Mouse (Mus musculus) liver, postnatal 0 days (tissue): Measurements from ENCODE around the gene Rmnd5a. TPM values are rescaled to one million over a fixed set of nuclear protein-coding genes. Genes with fewer than 3 reads are reported as not detected.

Experiments used
- ATAC-seq: fragments of 200-750 bp; cut with Nextera tagmentation; 2 replicates; pipeline ENCODE4 v1.8.0; 2017; ENCODE audit warnings: mild to moderate bottlenecking, moderate library complexity
- DNase-seq: peaks from one replicate; pipeline ENCODE4 v3.0.0-alpha.2; 2016
- H3K27ac ChIP-seq: fragments of 300-500 bp; sonication (generic); 2 replicates; pipeline ENCODE4 v1.5.1; 2014; ENCODE audit warnings: antibody characterized with exemption, moderate library complexity, mild to moderate bottlenecking, low read depth
- H3K27me3 ChIP-seq: fragments of 300-500 bp; sonication (generic); 2 replicates; pipeline ENCODE4 v1.6.1; 2014; ENCODE audit warnings: low read length, control low read depth, mixed read lengths; ENCODE audit not compliant: insufficient read depth
- H3K36me3 ChIP-seq: fragments of 300-500 bp; sonication (generic); replicated peaks from 2 replicates; pipeline ENCODE4 v1.6.1; 2014; ENCODE audit warnings: mild to moderate bottlenecking, control low read depth, low read length, moderate library complexity, mixed read lengths; ENCODE audit not compliant: insufficient read depth
- H3K4me1 ChIP-seq: fragments of 300-500 bp; sonication (generic); 2 replicates; pipeline ENCODE4 v1.6.1; 2014; ENCODE audit warnings: antibody characterized with exemption, mild to moderate bottlenecking, control low read depth; ENCODE audit not compliant: insufficient read depth
- H3K4me2 ChIP-seq: fragments of 300-500 bp; sonication (generic); 2 replicates; pipeline ENCODE4 v1.6.1; 2014; ENCODE audit warnings: low read depth, mild to moderate bottlenecking, low read length, moderate library complexity, mixed read lengths
- H3K4me3 ChIP-seq: fragments of 300-500 bp; sonication (generic); 2 replicates; pipeline ENCODE4 v1.5.1; 2014; ENCODE audit warnings: low read depth, low read length
- H3K9ac ChIP-seq: fragments of 300-500 bp; sonication (generic); replicated peaks from 2 replicates; pipeline ENCODE4 v1.6.1; 2014; ENCODE audit warnings: mild to moderate bottlenecking, moderate library complexity
- H3K9me3 ChIP-seq: fragments of 300-500 bp; sonication (generic); 2 replicates; pipeline ENCODE4 v1.6.1; 2016; ENCODE audit warnings: mild to moderate bottlenecking, control low read depth, low read length, mixed read lengths
- CTCF ChIP-seq: sonication (generic); IDR thresholded peaks from 2 replicates; pipeline ENCODE4 v1.5.1; 2016; ENCODE audit warnings: antibody characterized with exemption, low read depth
- EP300 ChIP-seq: IDR thresholded peaks from 2 replicates; pipeline ENCODE4 v1.6.1; 2016; ENCODE audit warnings: antibody characterized with exemption, low read depth, mild to moderate bottlenecking
- whole genome bisulfite sequencing: fragments of 180-500 bp; shearing (Covaris S2); extraction: QIAGEN DNeasy Blood & Tissue Kit; methylation state at CpG from one replicate; pipeline ENCODE4 v1.1.7; 2014; ENCODE audit not compliant: insufficient replicate concordance; 5-methylcytosine and 5-hydroxymethylcytosine counted together
- polyA plus RNA-seq: library from polyadenylated mRNA; unstranded; fragments of >200 nt; fragmentation: Nextera tagmentation; extraction: Ambion mirVana; gene quantifications from 2 replicates; pipeline ENCODE4 v1.2.1, GENCODE M21; 2015

Gene Rmnd5a
- 6.3 and 6.6 TPM in 2 replicates for polyA plus RNA-seq

DNA sequence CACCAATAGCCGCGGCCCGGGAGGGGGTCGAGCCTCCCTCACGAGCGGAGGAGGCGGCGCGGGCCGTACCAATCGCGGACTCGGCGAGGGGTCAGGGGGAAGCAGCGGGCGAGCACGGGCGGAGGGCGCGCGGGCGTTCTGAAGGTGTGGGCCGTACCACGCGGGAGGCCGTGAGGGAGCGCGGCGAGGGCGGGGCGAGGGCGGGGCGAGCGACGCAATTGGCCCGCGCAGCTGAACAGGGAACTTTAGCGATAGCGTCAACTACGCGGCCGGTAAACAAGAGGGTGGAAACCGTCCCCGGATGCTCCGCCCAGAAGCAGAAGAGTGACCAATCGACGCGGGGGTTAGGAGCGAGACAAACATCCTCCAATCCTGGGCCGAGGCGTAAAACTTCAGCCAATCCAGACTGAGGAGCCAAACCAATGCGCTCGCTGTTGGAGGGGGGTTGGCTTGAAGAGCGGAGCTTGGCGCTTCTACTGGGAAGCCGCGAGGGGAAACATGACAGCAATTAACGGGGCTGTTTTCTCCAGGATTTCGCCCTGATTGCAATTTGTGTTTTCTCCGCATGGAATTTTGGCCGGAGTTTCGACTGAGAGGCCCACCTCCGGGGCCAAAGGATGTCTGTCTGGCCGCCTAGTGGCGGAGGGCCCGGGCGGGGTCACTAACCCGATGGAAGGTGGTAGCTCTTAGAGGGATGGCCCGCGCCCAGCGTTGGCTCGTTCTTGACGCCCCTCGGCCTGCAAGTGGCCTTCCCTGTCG is at the start of gene Rmnd5a:
Gene Rmnd5a (minus strand): TSS at position 146 of the 759 bp plus-strand sequence.
- ATAC-seq (peak; percentile 94), DNase-seq (peak; percentile 99)
- Histone ChIP-seq H3K9ac (peak within 1 kb of the TSS; percentile 99), H3K27ac (peak within 1 kb of the TSS; percentile 99), H3K4me2 (peak within 1 kb of the TSS; percentile 86), H3K4me1 (peaks cover 27% of the 10 kb centered on the region), H3K9me3 (no peaks in the 10 kb centered on the region), H3K36me3 (no peaks in the 10 kb centered on the region), H3K4me3 (peak within 1 kb of the TSS; percentile 92), H3K27me3 (no peaks in the 10 kb centered on the region)
- TF ChIP-seq CTCF, result peak; percentile 78
- TF ChIP-seq EP300, result peak; percentile 64
- WGBS, result 2% methylated on average over 70 of the region's 75 CpGs

DNA sequence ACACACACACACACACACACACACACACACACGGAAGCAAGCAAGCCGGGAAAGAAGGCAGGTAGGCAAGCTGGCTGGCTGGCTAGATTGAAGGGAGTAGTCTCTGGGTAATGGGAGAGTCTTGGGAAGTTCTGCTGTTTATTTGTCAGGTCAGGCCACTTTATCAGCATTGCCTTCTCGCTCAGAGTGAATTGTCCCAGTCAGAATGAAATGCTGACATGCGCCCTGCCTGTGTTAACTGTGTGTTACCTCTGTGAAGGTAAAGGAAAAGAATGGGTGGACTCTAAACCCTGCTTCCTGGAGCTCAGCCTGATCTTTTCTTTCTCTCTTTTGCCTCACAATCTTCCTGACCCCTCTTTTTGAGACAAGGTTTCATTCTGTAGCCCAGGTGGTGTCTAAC is 47.5 kb upstream of the Rmnd5a start:
- 46% methylated on average over 4 of the region's 4 CpGs for WGBS
- H3K9me3 ChIP-seq, result no peaks in the 10 kb centered on the region
- DNase-seq, result no peak
- ATAC-seq, result peak; percentile 30; the same call in 1 of the 2 replicates
- no peak overlapping the region for H3K4me3 ChIP-seq
- H3K9ac ChIP-seq, result 0 out of 2 replicates have a peak overlapping the region, but pooled peaks have one; percentile 21
- H3K27me3 ChIP-seq, result no peaks in the 10 kb centered on the region
- peak overlapping the region; percentile 63 for H3K27ac ChIP-seq
- peak overlapping the region; percentile 51 for H3K4me2 ChIP-seq
- H3K4me1 ChIP-seq, result peaks cover 7% of the 10 kb centered on the region; the same call in 1 of the 2 replicates
- no peaks in the 10 kb centered on the region for H3K36me3 ChIP-seq
- TF ChIP-seq CTCF (no peak), EP300 (no peak)

DNA sequence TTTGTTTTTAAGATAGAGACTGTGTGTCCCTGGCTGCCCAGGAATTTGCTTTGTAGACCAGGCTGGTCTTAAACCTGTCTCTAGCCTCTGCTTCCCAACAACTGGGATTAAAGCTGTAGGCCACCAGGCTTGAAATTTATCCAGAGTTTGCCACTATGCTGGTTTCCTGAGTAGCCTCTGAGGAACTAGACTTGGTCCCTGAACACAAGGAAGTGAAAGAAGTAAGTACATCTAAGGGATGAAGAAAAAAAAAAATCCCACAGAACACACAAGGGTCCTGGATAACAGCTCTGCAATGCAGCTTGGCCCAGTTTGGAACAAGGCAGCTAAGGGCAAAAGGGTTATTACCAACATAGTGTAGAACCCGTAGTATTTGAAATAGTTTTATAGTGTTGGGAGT is 46.4 kb upstream of the Rmnd5a start:
- Histone ChIP-seq H3K4me3 (no peak overlapping the region), H3K4me1 (peaks cover 7% of the 10 kb centered on the region; the same call in 1 of the 2 replicates), H3K4me2 (no peak overlapping the region), H3K9ac (no peak overlapping the region), H3K9me3 (no peaks in the 10 kb centered on the region), H3K27me3 (no peaks in the 10 kb centered on the region), H3K36me3 (no peaks in the 10 kb centered on the region), H3K27ac (peak overlapping the region; percentile 63)
- ATAC-seq (no peak), DNase-seq (no peak)
- TF ChIP-seq EP300, result no peak
- no peak for TF ChIP-seq CTCF
- WGBS, result 70% methylated on average over 1 of the region's 1 CpGs

DNA sequence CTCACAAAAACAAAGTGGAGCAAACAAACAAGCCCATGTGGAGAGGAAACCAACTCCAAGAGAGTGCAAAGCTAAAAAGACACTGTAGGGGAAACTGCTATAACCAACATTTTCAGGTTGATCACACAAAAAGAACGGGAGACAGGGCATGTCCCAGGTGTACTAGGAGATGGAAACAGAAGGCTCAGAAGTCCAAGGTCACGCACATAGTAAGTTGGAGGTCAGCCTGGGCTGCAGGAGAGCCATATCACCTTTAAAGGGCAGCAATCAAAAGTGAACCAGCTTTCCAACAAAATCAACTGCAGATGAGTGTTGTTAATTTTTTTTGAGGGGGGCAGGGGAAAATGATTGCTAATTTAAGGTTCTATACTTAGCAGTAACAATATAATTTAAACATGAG is 45.8 kb upstream of the Rmnd5a start:
- H3K27ac ChIP-seq, result peak overlapping the region; percentile 63
- no peak overlapping the region for H3K4me3 ChIP-seq

DNA sequence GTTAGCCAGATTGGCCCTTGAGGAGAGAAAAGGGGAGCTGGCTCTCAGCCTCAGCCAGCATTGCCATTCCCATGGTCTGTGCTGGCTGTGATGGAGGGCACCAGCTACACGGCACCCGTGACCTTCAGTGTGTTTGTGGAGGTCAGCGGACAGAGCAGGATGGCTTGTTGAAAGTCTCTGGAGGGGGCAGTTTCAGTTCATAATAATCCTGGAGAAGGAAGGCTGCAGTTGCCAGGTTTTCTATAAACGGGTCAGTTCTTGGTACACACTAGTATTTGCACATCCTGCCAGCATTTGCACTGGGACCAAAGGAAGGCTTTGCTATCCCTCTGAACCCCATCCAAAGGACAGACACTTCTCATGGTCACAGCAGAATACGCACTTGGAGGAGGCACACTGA is 44.8 kb upstream of the Rmnd5a start:
- Histone ChIP-seq H3K4me3 (no peak overlapping the region), H3K27ac (peak overlapping the region; percentile 63; the same call in 1 of the 2 replicates), H3K36me3 (no peaks in the 10 kb centered on the region), H3K4me1 (peaks cover 7% of the 10 kb centered on the region; the same call in 1 of the 2 replicates), H3K27me3 (no peaks in the 10 kb centered on the region), H3K9ac (no peak overlapping the region), H3K9me3 (no peaks in the 10 kb centered on the region), H3K4me2 (no peak overlapping the region)
- 70% methylated on average over 5 of the region's 5 CpGs for WGBS
- no peak for TF ChIP-seq CTCF
- TF ChIP-seq EP300, result no peak
- ATAC-seq (no peak), DNase-seq (no peak)

More for the DNA sequence above, 45.8 kb upstream of the Rmnd5a start:
- 46% methylated on average over 2 of the region's 2 CpGs for WGBS
- Histone ChIP-seq H3K4me2 (no peak overlapping the region), H3K36me3 (no peaks in the 10 kb centered on the region), H3K4me1 (peaks cover 7% of the 10 kb centered on the region; the same call in 1 of the 2 replicates), H3K9ac (no peak overlapping the region), H3K27me3 (no peaks in the 10 kb centered on the region), H3K9me3 (no peaks in the 10 kb centered on the region)
- peak; percentile 53; the same call in 1 of the 2 replicates for ATAC-seq
- no peak for DNase-seq
- no peak for TF ChIP-seq EP300
- TF ChIP-seq CTCF, result no peak

DNA sequence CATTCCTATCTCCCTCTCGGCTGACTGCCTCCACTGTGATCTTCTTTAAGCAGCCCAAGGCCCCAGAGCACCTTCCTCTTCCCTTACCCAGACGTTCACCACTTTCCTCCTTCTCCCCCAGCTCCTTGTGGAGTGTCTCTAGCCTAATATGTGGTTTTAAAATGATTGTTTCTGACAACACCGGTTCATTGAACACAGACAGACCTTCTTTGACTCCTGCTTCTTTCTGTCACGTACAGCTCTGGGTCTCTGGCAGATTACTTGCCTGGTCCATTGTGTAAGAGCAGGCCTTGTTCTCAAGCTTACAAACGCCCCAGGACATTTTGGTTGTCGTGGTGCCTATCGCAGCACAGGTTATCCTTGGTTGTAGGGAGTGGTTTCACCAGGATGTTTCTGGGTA is 40.7 kb upstream of the Rmnd5a start:
- Histone ChIP-seq H3K4me3 (no peak overlapping the region), H3K4me1 (peaks cover 7% of the 10 kb centered on the region; the same call in 1 of the 2 replicates), H3K9ac (no peak overlapping the region), H3K9me3 (no peaks in the 10 kb centered on the region), H3K36me3 (no peaks in the 10 kb centered on the region), H3K4me2 (no peak overlapping the region), H3K27me3 (no peaks in the 10 kb centered on the region), H3K27ac (no peak overlapping the region)
- DNase-seq (no peak), ATAC-seq (no peak)
- no peak for TF ChIP-seq CTCF
- no peak for TF ChIP-seq EP300
- 69% methylated on average over 7 of the region's 7 CpGs for WGBS
